Mouse (Mus musculus) induced T-regulatory cell, adult 2 months (primary cell): ENCODE measurements around the gene Eng.
A peak's percentile ranks its signal among the peaks of the same experiment; 100 is the strongest.

ENCODE experiments used
- DNase-seq: peaks from one replicate; pipeline ENCODE4 v3.0.0-alpha.2; 2012; ENCODE audit warnings: low read depth

Gene Eng

DNA sequence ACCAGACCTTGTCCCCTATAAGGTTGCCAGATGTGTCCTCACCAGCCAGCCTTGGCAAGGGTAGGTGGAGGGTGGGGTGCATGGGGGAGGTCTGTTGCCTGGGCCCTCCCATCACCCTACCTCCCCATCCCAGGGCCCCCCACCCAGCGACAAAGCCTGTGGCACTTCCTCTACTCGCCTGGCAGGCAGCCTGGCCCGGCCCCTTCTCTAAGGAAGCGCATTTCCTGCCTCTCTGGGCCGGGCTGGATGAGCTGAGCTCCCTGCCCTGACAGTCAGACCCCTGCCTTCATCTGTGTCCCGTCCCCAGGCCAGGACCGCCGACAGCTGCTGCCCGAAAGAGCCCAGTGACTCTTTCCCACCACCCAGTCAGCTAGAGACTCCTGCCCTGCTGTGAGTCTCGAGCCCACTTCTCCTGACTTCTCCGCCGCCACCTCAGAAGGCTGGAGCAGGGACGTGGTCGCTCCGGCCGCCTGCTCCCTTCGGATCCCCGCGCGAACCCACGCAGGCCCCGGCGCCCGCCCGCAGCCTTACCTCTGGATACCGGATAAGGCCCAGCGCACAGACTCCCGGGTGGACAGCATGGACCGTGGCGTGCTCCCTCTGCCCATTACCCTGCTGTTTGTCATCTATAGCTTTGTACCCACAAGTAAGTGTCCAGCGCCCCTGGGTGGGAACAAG, at the start of gene Eng:
TSS of gene Eng (plus strand) at position 217 of the 678 bp plus-strand sequence.
- no peak for DNase-seq

DNA sequence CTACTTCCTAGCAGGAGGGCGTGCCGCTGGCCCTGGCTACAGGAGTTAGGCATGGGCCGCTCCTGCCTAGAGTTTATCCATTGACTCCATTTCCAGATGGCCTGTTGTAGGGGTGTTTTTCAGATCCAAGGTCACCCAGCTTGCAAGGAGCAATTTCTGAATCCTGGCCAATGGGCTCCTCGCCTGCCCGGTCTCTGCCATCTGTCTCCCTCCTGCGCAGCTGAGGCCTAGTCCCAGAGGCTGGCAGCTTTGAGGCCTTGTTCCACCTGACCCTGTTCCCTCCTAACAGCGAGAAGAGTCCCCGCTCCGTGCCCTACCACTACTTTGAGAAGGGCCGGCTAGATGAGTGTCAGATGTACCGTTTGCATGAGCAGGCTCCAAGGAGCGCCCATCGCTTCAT, 49.7 kb upstream of the Eng start:
- DNase-seq, result no peak

DNA sequence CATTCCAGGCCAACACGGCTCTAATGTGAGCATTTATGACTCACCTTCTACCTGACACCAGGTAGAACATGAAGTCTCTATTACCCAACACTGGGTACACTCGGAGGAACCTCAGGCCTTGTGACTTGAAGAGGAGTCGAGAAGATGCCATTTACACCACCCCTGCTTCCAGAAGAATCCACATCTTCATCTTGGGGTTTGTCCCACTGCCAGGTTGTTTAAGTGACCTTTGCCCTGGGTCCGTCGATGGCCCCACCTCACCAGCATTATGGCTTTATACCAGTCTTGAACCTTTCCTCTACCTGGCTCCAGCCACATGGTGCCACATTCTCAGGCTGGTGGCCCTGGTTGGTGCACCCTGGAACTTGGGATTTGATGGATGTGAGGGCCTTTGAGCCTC, 49.1 kb upstream of the Eng start:
- no peak for DNase-seq

DNA sequence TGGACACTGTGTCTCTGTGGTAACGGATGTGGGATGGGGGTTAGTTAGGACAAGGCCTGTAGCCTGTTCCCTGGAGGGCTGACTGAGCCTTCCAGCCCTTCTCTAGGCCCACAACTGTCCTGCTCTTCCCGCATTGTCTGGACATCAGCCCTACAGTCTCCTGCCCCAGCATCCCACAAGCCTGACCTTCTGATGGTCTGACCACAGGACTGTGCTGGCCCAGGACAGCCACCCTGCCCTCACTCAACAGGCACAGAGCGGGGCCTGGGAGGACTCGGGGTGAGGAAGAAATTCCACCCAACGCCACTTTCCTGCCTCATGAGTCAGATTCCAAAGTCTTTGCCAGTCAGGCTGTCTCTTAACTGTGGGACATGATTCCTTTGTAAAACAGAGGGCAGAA, 48.7 kb upstream of the Eng start:
- no peak for DNase-seq

DNA sequence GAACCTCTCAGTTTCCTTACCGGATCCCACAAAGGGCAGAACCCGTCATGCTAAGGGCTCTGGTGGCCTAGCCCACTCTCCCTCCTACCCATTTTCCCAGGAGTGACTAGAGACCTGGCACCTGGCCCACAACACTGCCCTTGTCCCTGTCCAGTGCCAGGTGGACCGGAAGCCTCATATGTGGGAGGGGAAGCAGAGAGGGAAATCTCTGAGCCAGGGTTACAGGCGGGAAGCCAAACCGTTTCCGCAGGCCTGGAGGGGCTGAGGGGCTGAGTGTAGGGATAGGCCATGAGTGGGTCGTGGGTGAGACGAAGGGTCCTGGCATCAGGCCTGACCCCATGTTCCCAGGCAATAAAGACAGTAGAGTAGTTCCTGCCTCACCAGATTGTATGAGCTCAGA, 47.9 kb upstream of the Eng start:
- DNase-seq, result no peak

DNA sequence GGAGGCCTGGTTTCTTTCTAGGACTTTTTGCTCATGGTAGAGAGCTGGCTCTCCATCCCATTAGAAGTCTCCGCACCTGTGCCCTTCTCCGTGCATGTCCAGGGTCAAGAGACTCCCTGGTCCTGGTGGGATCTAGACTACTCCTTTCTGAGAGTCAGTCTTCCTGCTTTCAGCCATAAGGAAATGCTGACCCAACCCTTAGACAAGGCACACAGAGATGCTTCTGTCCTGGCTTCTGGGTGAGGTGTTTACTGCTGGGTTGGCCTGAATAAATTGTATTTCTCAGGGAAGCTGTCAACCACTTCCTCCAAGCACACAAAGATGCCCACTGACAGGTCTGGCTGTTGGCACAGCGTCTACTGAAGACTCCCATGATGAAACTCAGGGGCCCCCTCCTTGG, 47.0 kb upstream of the Eng start, which contains the start of gene St6galnac6:
TSS of gene St6galnac6 (plus strand) at position 301 of the 400 bp plus-strand sequence.
- no peak for DNase-seq

DNA sequence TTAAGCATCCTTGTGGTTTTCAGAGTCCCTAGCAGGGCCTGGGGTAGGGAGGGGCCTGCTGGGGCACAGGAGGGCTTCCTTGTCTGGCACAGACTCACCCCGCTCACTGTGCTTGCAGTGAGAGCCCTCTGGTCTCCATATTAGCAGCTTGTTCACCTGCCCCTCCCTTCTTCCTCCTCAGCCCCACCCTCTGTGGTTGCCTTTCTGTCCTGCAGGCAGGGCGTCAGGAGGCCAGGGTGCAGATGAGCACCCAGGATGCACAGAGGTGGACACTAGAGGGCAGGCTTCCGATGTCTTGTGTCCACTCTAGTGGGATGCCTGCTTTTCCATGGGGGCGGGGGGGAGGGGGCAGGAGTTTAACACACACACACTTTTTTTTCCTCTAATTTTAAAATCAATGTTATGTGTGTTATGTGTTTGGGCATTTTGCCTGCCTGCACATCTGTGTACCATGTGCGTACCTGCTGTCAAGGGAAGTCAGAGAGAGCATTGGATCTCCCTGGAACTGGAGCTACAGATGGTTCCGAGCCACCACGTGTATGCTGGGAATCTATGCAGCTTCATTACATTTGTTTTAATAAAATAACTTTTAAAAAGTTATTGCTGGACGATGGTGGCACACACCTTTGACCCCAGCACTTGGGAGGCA, 44.9 kb upstream of the Eng start:
- DNase-seq, result peak; percentile 81

DNA sequence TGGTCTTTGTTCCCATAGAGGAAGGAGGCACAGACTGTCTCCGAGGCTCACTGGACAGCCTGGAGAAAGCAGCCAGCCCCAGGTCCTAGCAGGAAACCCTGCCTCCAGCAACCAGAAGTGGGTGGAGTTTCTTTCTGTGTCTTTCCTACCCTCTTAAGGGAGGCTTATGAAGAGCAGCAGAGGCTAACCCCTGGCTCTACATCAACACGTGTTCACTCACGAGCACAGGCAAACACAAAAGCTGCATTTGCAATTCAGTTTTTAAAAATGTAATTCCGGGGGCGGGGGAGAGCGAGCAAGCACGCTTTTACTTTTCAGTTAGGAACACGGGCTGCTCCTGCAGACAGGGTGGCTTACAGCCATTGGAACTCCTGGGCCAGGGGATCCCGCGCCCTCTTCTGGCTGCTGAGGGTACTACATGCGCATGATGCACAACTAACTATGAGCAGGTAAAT, 43.8 kb upstream of the Eng start:
- peak; percentile 91 for DNase-seq

DNA sequence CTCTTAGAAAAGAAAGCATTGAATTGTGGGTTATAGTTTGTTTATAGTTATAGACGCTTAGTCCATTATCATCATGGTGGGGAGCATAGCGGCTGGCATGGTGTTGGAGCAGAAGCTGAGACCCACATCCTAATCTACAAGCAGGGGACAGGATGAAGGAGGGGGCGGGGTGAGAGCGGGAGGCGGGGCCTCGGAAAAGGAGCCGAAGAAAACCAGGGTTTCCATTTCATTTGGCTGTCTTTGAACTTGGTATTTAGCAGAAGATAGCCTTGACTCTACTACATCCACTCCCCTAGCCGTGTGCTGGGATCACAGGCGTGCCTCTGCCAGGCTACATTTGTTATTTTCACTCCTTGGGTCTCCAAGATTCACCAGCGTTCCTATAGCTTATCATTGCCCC, 41.8 kb upstream of the Eng start:
- no peak for DNase-seq

DNA sequence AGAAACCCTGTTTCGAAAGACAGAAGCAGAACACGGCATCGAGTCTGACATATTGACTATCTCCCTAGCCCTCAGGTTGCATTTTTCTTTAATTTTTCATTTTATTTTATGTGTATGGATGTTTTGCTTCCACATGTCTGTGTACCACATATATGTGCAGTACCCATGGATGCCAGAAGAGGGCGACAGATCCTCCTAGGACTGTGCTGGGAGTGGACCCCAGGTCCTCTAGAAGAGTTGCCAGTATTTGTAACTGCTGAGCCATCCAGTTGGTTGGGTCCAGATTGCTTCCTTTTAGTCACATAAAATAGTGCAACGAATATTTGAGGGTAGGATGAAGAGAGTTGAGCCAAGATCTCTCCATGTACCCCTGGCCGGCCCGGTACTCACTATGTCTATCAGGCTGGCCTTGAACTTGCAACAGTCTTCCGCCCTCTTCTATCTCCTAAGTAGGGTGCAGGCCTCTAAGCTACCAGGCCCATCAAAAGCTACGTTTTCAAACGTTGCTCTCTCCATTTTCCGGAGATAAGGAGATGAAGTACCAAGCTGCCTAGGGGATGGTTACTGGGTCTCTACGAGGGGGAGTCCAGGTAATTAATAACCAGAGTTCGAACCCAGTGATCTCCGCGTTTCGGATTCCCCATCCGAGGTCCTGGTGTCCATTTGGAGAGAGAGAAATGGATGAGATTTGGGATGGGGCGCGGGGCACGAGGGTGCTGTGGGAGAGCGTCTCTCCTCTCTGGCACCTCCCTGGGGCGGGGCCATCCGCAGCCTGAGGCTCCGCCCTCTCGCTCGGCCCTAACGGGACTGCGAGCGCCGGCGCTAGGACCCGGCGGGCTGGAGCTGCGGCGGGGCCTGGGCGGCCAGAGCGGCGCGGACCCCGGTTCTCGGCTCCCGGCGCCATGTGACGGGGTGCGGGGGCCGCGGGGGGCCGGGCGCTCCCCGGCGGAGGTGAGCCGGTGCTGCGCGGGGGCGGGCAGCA, 39.9 kb upstream of the Eng start:
- peak; percentile 86 for DNase-seq

DNA sequence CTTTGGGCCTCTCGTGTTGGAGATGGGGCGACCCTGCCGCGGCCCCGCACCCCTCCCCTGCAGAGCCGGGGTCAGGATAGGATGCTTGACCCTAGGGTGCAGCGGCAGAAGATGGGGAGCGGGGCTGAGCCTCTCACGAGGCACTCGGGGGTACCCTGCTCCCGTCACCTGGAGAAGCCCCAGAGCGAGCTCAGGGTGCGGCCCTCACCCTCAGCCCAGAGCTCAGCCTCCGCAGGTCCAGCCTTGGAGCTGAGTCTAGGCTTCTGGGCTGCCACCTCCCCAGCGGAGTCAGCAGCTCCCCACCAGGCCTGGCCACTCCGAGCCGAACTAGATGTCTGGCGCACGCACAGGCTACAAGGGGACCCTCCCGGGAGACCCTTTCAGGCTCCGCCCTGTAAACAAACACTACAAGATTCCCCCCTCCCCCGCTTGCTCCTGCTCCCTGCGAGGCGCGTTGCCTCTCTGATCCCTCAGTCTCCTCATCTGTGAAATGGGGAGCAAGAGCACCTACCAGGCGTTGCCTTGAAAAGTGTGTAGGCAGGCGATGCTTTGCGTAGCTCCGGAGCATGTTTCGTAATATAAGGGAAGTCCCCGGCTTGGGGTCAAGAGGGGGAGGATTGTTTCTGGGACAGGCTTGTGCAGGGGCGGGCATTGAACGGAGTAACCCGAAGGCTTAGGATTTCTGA, 39.0 kb upstream of the Eng start:
- DNase-seq, result peak; percentile 80

DNA sequence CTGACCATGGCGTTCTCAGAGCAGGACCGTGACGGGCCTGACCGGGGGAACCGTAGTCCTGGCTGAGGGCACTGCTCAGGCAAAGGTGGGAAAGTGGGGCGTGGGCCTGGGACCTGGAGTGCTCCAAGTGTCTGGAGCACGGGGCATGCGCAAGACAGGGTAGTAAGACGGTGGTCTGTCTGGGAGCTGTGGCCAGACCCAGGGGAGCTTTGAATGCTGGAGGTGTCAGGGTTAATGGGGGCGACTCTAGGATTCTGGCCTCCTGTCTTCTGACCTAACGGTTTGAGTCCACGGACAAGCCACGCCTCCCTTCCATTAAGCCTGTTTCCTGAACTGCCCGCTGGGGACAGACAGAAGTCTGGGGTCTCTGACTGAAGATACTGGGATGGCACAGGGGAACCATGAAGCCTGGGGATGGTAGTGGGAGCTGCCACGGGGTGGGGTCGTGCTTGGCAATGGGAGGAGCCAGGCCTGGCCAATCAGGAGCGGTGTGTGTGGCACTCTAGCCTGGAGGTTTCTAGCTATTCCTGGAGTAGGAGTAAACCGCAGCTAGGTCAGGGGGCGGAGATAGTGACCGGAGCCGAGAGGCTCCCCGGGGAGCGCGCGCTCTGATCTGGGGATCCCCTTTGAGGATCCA, 38.1 kb upstream of the Eng start:
- DNase-seq, result peak; percentile 71

DNA sequence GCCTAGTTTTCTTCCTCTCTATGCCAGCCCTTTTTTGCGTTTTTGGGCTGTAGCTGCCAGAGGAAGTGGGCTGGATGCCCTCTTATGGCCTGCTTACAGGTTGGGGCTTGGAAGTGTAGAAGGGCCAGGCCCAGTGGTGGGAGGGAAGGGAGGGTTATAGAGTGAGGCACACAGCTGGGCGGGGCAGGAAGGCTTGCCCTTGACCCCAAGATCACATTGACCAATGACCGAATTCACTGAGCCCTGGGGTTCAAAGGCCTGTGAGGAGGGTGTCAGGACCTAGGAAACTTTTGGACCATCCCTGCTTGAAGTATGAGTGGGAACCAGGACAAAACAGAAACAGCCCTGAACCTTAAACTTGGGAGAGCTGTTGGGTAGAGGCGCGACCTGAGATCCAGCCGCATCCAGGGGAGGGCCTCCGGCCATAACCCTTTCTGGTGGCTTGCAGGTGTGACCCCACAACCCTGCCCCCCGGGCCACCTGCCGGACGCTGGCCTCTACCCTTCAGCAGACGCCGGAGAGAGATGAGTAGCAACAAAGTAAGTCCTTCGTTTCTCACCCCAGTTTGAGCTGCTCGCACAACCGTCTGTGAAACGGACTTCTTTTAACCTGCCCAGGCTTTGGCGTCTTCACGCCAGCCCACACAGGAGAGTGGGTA, 37.5 kb upstream of the Eng start:
- DNase-seq, result no peak

DNA sequence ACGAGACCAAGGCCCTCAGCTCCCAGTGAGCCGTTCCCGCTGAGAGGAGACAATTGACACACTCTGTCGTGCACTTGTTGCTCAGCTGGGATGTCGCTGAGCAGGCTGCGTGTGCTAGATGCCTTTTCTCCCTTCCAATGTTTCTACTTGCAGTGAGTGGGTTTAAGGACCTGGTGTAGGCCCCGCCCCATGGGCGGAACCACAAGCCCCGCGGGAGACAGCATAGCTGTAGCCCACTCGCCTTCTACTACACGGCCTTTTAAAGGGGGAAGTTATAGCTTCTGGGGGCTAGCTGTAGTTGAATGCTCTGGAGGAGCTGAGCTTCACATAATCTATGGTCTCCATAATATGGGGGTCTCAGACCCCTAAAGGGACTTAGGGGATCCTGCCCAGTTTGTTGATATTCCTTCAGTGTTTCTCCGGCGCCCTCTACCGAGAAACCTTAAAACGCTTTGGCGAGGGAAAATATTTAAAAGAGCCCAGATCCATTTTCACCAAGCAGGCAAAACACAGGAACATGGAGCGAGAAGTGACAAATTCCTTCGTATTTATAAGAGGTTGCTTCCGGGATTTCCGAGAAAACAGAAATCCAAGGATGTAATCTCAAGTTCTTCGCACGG, 35.7 kb upstream of the Eng start:
- DNase-seq, result peak; percentile 54

DNA sequence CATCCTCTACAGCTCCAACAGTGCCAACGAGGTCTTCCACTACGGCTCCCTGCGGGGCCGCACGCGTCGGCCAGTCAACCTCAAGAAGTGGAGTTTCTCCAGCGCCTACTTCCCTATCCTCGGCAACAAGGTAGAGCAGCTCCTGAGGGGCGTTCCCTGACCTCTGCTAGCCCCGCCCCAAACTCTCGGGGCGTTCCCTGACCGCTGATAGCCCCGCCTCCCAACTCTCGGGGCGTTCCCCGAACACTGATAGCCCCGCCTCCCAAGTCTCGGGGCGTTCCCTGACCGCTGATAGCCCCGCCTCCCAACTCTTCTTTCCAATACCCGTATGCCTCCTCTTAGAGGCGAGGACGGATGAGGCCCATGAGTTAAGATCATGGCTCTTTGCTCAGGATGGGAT, 34.1 kb upstream of the Eng start:
- DNase-seq, result no peak

DNA sequence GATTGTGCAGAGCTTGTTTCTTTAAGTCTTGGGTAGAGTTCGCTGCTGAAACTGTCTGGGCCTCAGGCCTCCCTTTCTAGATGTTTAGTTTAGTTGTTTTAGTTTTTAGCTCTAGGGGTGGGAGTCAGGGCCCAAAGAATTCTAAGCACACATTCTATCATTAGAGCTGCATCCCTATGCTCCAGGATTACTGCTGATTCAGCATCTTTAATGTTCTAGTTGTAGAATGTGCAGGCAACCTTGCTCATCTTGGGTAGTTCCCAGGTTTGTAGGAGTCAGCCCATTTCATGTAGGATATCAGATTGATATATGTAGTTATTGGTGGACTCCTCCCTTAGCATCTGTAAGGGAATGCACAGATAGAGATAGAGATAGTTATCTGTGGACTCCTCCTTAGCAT, 29.3 kb upstream of the Eng start:
- DNase-seq, result no peak

DNA sequence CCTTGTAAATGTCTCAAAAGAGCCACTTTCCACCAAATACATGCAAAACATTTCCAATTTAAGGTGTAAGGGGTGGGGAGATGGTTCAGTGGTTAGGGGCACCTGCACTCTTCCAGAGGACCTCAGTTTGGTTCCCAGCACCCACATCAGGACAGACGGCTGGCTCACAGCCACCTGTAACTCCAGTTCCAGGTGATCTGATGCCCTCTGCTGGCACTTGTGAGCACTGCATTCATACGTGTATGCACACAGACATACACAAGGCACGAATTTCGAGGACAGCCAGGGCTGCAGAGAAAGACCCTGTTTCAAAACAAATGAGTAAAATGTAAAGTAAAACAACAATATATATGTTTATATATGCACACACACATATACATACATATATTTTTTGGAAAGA, 28.8 kb upstream of the Eng start:
- peak; percentile 45 for DNase-seq

DNA sequence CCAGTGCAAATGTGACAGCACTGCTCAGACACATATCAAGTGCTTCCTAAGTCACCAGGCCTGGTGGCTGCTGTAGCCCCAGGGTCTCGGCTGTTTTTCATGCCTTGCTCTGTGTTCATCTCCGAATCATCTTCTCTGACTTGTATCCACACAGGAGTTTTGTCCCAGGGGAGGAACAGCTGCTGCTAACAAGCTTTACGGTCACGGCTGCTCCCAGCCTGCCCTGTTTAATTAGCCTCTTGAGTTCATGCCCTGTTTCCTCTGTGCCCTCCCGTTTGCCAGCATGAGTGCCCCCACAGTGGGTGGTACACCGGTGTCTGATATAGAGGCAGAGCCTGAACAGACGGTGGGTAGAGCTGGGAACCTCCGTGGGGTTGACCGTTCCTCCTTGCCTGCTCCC, 28.3 kb upstream of the Eng start:
- DNase-seq, result no peak

DNA sequence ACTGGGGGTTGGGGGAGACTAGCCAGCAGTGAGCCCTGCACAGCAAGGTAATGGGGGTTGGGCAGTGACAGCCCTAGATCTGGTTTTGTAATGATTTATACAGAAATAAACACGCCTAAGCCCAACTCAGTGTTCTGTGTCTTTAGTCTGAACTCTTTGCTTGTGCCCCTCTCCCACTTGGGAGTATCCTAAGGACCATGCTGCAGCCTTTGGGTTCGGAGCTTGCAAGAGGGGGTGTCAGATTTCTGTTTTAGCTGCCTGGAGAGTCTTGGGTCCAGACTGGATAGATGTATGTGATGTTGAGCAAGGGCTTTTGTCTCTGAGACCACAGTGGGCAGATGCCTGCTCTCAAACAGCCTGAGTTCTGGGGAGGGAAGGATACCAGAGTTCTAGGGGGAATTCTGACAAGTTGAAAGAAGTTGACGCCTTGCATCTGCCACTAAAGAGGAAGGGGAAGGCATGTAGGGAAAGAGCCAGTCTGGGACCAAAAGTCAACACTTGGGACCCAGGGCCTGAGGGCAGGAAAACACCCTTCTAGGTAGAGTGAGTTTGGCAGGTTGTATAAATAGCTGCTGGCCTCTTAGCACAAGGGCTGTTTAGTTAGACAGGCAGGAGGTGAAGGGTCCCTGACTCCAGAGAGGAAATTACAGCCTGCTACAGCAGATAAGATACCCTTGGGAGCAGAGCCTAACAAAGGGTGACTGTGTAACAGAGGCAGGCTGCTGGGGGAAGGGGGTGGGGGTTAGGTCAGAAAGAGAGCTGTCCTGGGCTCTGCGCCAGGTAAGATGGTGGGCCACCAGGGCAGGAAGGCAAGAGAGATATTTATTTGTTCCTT, 25.5 kb upstream of the Eng start:
- DNase-seq, result no peak

DNA sequence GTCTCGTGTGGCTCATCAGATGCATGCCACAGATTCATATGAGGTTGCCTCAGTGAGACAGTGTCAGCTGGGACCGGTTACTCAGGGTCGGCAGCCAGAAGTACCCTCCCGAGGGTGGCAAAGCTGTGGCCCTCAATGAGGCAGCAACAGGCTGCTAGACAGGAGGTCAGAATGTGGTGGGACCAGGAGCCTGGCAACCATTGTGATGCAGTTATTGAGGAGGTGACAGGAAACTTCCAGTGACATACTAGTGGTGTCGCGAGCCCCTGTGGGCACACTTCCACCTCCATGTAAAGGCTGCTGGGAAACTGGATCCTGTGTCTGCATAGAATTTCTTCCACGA, 24.9 kb upstream of the Eng start, which contains the start of gene Ak1:
TSS of gene Ak1 (plus strand) at position 242 of the 343 bp plus-strand sequence.
- DNase-seq, result no peak
